10 mouse cellular contexts compared by ENCODE assay signal in genomic region chr19:5109659-5110453, GRCm38 (mm10). TPM values are rescaled to one million over a fixed set of nuclear protein-coding genes. Genes with fewer than 3 reads are reported as not detected.
DNase-seq lines count a peak whose midpoint lies in the region; ATAC-seq and TF ChIP-seq lines count a peak whose summit lies in the region.
"Had no signal": no experiment of that assay in that cellular context is flagged by ENCODE, and none has a peak within 500 bp of the region (broad histone marks: within the 10 kb centered on the region; RNA-seq: fewer than 3 reads in every experiment).

No protein-coding gene starts in this region.

- ATAC-seq in liver, embryonic 12.5 days, result no peak
- no peak for ATAC-seq in liver, postnatal 0 days

- TF ChIP-seq EP300 in liver, postnatal 0 days (IDR thresholded peaks at IDR 0.05; ENCODE audit: low read depth), result no peak

- TF ChIP-seq POLR2A in liver, adult 2 months (IDR thresholded peaks at IDR 0.05; ENCODE audit: extremely low read depth, insufficient read depth, low read length), result no peak

- H3K79me2 ChIP-seq in liver, adult 2 months (ENCODE audit: control insufficient read depth, insufficient read depth, low read length), result no peaks in the 10 kb centered on the region; the same call in 1 of the 2 replicates

- H3K9ac ChIP-seq in liver, adult 2 months (ENCODE audit: low read depth, low read length), result no peak overlapping the region
- H3K9ac ChIP-seq in liver, embryonic 12.5 days, result no peak overlapping the region
- no peak overlapping the region for H3K9ac ChIP-seq in liver, postnatal 0 days (replicated peaks)
- H3K9ac ChIP-seq: embryonic facial prominence, embryonic 12.5 days; liver, embryonic 13.5 days had no signal

- H3K4me1 ChIP-seq in liver, adult 2 months (ENCODE audit: control insufficient read depth, insufficient read depth, low read length), result peaks cover 3% of the 10 kb centered on the region
- peaks cover 41% of the 10 kb centered on the region for H3K4me1 ChIP-seq in liver, embryonic 12.5 days
- H3K4me1 ChIP-seq in liver, postnatal 0 days (ENCODE audit: insufficient read depth), result peaks cover 27% of the 10 kb centered on the region

- 83% methylated on average over 19 of the region's 19 CpGs for WGBS in liver, adult 2 months
- 70% methylated on average over 19 of the region's 19 CpGs for WGBS in liver, embryonic 12.5 days (ENCODE audit: insufficient replicate concordance)
- WGBS in liver, postnatal 0 days (ENCODE audit: insufficient replicate concordance), result 80% methylated on average over 19 of the region's 19 CpGs

- no peaks in the 10 kb centered on the region for H3K27me3 ChIP-seq in liver, adult 2 months (ENCODE audit: control insufficient read depth, insufficient read depth, low read length)
- no peaks in the 10 kb centered on the region for H3K27me3 ChIP-seq in liver, embryonic 12.5 days (replicated peaks)
- H3K27me3 ChIP-seq in liver, postnatal 0 days (ENCODE audit: insufficient read depth, low read length), result no peaks in the 10 kb centered on the region
- H3K27me3 ChIP-seq: embryonic facial prominence, embryonic 12.5 days; liver, embryonic 13.5 days had no signal

- H3K27ac ChIP-seq in liver, adult 2 months (replicated peaks; ENCODE audit: insufficient read depth, low read depth, low read length), result no peak overlapping the region
- H3K27ac ChIP-seq in liver, embryonic 12.5 days, result no peak overlapping the region
- H3K27ac ChIP-seq in liver, postnatal 0 days (ENCODE audit: low read depth), result no peak overlapping the region
- H3K27ac ChIP-seq: embryonic facial prominence, embryonic 12.5 days had no signal

- TF ChIP-seq CTCF in liver, adult 2 months (IDR thresholded peaks at IDR 0.05; ENCODE audit: low read depth, low read length), result peak; percentile 52
- peak; percentile 60 for TF ChIP-seq CTCF in liver, postnatal 0 days (IDR thresholded peaks at IDR 0.05; ENCODE audit: low read depth)

- H3K36me3 ChIP-seq in liver, adult 2 months (ENCODE audit: control insufficient read depth, insufficient read depth, low read length), result no peaks in the 10 kb centered on the region
- peaks cover 17% of the 10 kb centered on the region for H3K36me3 ChIP-seq in liver, embryonic 12.5 days
- H3K36me3 ChIP-seq in liver, postnatal 0 days (replicated peaks; ENCODE audit: insufficient read depth, low read length), result peaks cover 11% of the 10 kb centered on the region

- no peaks in the 10 kb centered on the region for H3K9me3 ChIP-seq in liver, embryonic 12.5 days (replicated peaks)
- no peaks in the 10 kb centered on the region for H3K9me3 ChIP-seq in liver, postnatal 0 days (ENCODE audit: low read length)
- H3K9me3 ChIP-seq: embryonic facial prominence, embryonic 12.5 days; liver, embryonic 13.5 days had no signal

- H3K4me3 ChIP-seq in liver, adult 2 months (ENCODE audit: insufficient read depth, low read depth, low read length), result no peak overlapping the region
- no peak overlapping the region for H3K4me3 ChIP-seq in liver, embryonic 12.5 days
- H3K4me3 ChIP-seq in liver, postnatal 0 days (ENCODE audit: low read depth, low read length), result no peak overlapping the region
- H3K4me3 ChIP-seq: embryonic facial prominence, embryonic 12.5 days; liver, embryonic 13.5 days had no signal

- no peak overlapping the region for H3K4me2 ChIP-seq in liver, embryonic 12.5 days
- H3K4me2 ChIP-seq in liver, postnatal 0 days (ENCODE audit: low read depth, low read length), result no peak overlapping the region
- H3K4me2 ChIP-seq: embryonic facial prominence, embryonic 12.5 days; liver, embryonic 13.5 days had no signal

- peak; percentile 22 for DNase-seq in embryo, embryonic 10.5 days (ENCODE audit: low spot score)
- no peak for DNase-seq in embryo, embryonic 11 days
- no peak for DNase-seq in liver, adult 2 months (ENCODE audit: extremely low read depth, low read depth, low spot score)
- peak; percentile 66 for DNase-seq in NIH3T3 (ENCODE audit: low read depth)
- peak; percentile 57 for DNase-seq in liver, postnatal 0 days
- no peak for DNase-seq in frontal cortex, postnatal 14 days (ENCODE audit: low spot score in 2 of 2)
- no peak for DNase-seq in c-Kit-positive CD71-positive TER-119-positive erythroid progenitor cells, embryonic 14.5 days (ENCODE audit: low spot score)
- DNase-seq: liver, embryonic 13.5 days had no signal

RNA-seq across cellular contexts. Expression of gene Rab1b, which starts 3.0 kb away (rescaled TPM):
- 82.1 and 98.7 TPM in 2 replicates for total RNA-seq in liver, adult 2 months (2014; rRNA removed)
- 165 and 169 TPM in 2 replicates for polyA plus RNA-seq in liver, adult 2 months (2012; rRNA removed)
- polyA plus RNA-seq in liver, embryonic 12.5 days (2016; fragmentation: Nextera tagmentation; extraction: Ambion mirVana), result 118 and 126 TPM in 2 replicates
- polyA plus RNA-seq in liver, postnatal 0 days (2015; fragmentation: Nextera tagmentation; extraction: Ambion mirVana), result 86.0 and 90.6 TPM in 2 replicates

RNA-seq across cellular contexts. Expression of gene Klc2, which starts 8.5 kb away (rescaled TPM):
- 2.4 and 4.6 TPM in 2 replicates for total RNA-seq in liver, adult 2 months (2014; rRNA removed)
- 8.7 and 12.3 TPM in 2 replicates for polyA plus RNA-seq in liver, adult 2 months (2012; rRNA removed)
- polyA plus RNA-seq in liver, embryonic 12.5 days (2016; fragmentation: Nextera tagmentation; extraction: Ambion mirVana), result 4.4 and 4.9 TPM in 2 replicates
- polyA plus RNA-seq in liver, postnatal 0 days (2015; fragmentation: Nextera tagmentation; extraction: Ambion mirVana), result 1.3 and 1.5 TPM in 2 replicates

RNA-seq across cellular contexts. Expression of gene Cnih2, which starts 11.5 kb away (rescaled TPM):
- total RNA-seq in liver, adult 2 months (2014; rRNA removed), result not detected in 2 replicates
- polyA plus RNA-seq in liver, adult 2 months (2012; rRNA removed), result 0.12 and 0.19 TPM in 2 replicates
- 3.5 and 3.8 TPM in 2 replicates for polyA plus RNA-seq in liver, embryonic 12.5 days (2016; fragmentation: Nextera tagmentation; extraction: Ambion mirVana)
- polyA plus RNA-seq in liver, postnatal 0 days (2015; fragmentation: Nextera tagmentation; extraction: Ambion mirVana), result 0.15 and 0.18 TPM in 2 replicates

RNA-seq across cellular contexts. Expression of gene Yif1a, which starts 21.5 kb away (rescaled TPM):
- total RNA-seq in liver, adult 2 months (2014; rRNA removed), result 79.3 and 85.7 TPM in 2 replicates
- 188 and 215 TPM in 2 replicates for polyA plus RNA-seq in liver, adult 2 months (2012; rRNA removed)
- polyA plus RNA-seq in liver, embryonic 12.5 days (2016; fragmentation: Nextera tagmentation; extraction: Ambion mirVana), result 51.7 and 53.9 TPM in 2 replicates
- 84.0 and 87.5 TPM in 2 replicates for polyA plus RNA-seq in liver, postnatal 0 days (2015; fragmentation: Nextera tagmentation; extraction: Ambion mirVana)

RNA-seq across cellular contexts. Expression of gene Tmem151a, which starts 24.5 kb away (rescaled TPM):
- total RNA-seq in liver, adult 2 months (2014; rRNA removed), result under 0.01 TPM in 2 replicates
- 0.24 and 0.26 TPM in 2 replicates for polyA plus RNA-seq in liver, adult 2 months (2012; rRNA removed)
- 1.0 and 1.5 TPM in 2 replicates for polyA plus RNA-seq in liver, embryonic 12.5 days (2016; fragmentation: Nextera tagmentation; extraction: Ambion mirVana)
- 0.79 and 0.96 TPM in 2 replicates for polyA plus RNA-seq in liver, postnatal 0 days (2015; fragmentation: Nextera tagmentation; extraction: Ambion mirVana)

Comparison
In these comparisons a context has a peak if more than half of its experiments do, and no peak if none do; other contexts are left out.
1. DNase-seq: peak in embryo, embryonic 10.5 days (single experiment), NIH3T3 (single experiment) and liver, postnatal 0 days (single experiment); none in embryo, embryonic 11 days (single experiment), liver, adult 2 months (single experiment), frontal cortex, postnatal 14 days (0 of 2) and c-Kit-positive CD71-positive TER-119-positive erythroid progenitor cells, embryonic 14.5 days (single experiment).